Mouse (Mus musculus): Measurements from ENCODE around the gene Tmem209.

- TF ChIP-seq UBTF (IDR thresholded peaks at IDR 0.05; ENCODE audit: borderline replicate concordance, insufficient read depth, low read depth, low read length) (no peak), SIN3A (IDR thresholded peaks at IDR 0.05; ENCODE audit: low read length) (no peak), MXI1 (IDR thresholded peaks at IDR 0.05; ENCODE audit: low read depth, low read length) (no peak), MAFK (IDR thresholded peaks at IDR 0.05; ENCODE audit: borderline replicate concordance, low read depth, low read length) (no peak), POLR2AphosphoS2 (IDR thresholded peaks at IDR 0.05; ENCODE audit: low read length) (no peak), POLR2A (IDR thresholded peaks at IDR 0.05; ENCODE audit: control insufficient read depth in 1 of 2, insufficient read depth in 1 of 2, low read depth in 1 of 2, low read length in 2 of 2, poor library complexity in 1 of 2) (no peak), MAZ (IDR thresholded peaks at IDR 0.05; ENCODE audit: low read depth, low read length) (no peak), TCF12 (IDR thresholded peaks at IDR 0.05; ENCODE audit: low read depth, low read length) (no peak)
Measured at GRCm38 (mm10) chr6:30482908-30483307, 26.7 kb downstream of the Tmem209 start.
